Mouse (Mus musculus) cortical plate, adult 2 months (tissue): Measurements from ENCODE around the gene Hoxd8.

ENCODE experiments used
- CTCF ChIP-seq: fragments of 200-500 bp; IDR thresholded peaks from 2 replicates; pipeline ENCODE4 v1.5.1; 2011; ENCODE audit warnings: mild to moderate bottlenecking, control low read depth, low read length; ENCODE audit not compliant: insufficient read depth; ENCODE audit errors: extremely low read depth
- POLR2A ChIP-seq: fragments of 200-500 bp; IDR thresholded peaks from 2 replicates; pipeline ENCODE4 v1.6.1; 2011; ENCODE audit warnings: mild to moderate bottlenecking, low read length, control low read depth; ENCODE audit not compliant: insufficient read depth; ENCODE audit errors: extremely low read depth

- no peak for TF ChIP-seq CTCF
- no peak for TF ChIP-seq POLR2A
Observed at GRCm38 (mm10) chr2:74655420-74655781, 49.0 kb upstream of the Hoxd8 start.
